Comparison of ENCODE assay signal across 9 mouse cellular contexts in the genomic region with DNA sequence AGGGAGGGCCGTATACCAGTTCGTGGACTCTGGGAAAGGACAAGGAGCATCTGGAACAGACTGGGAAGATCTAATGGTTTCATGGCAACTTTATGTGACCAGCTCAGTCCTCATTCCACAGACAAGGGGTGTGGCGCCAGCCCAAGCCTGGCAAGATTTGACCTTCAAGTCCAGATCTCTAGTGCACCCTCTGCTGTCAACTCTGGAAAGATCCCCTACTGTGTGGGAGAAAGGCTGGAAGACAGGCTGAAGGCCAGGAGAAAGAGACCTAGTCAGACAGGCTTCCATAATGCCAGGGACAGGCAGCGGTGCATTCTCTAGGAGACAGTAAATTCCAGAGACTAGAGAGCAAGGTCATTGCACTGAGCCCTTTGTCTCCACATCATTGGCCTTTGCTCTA. TPM values are rescaled to one million over a fixed set of nuclear protein-coding genes. Genes with fewer than 3 reads are reported as not detected.
DNase-seq lines count a peak whose midpoint lies in the region; ATAC-seq and TF ChIP-seq lines count a peak whose summit lies in the region.
"Had no signal": no experiment of that assay in that cellular context is flagged by ENCODE, and none has a peak within 500 bp of the region (broad histone marks: within the 10 kb centered on the region; RNA-seq: fewer than 3 reads in every experiment).

No protein-coding gene starts in this region.

- H3K9me3 ChIP-seq in liver, postnatal 0 days (ENCODE audit: low read length), result no peaks in the 10 kb centered on the region
- H3K9me3 ChIP-seq in midbrain, embryonic 10.5 days (replicated peaks), result no peaks in the 10 kb centered on the region
- H3K9me3 ChIP-seq: limb, embryonic 10.5 days had no signal

- peak overlapping the region; percentile 28; the same call in 1 of the 2 replicates for H3K9ac ChIP-seq in liver, postnatal 0 days (replicated peaks)

- no peaks in the 10 kb centered on the region for H3K36me3 ChIP-seq in liver, postnatal 0 days (replicated peaks; ENCODE audit: insufficient read depth, low read length)
- no peaks in the 10 kb centered on the region for H3K36me3 ChIP-seq in midbrain, embryonic 10.5 days
- H3K36me3 ChIP-seq: limb, embryonic 10.5 days had no signal

- peaks cover 29% of the 10 kb centered on the region for H3K4me1 ChIP-seq in liver, postnatal 0 days (ENCODE audit: insufficient read depth)
- H3K4me1 ChIP-seq in midbrain, embryonic 10.5 days, result peaks cover 31% of the 10 kb centered on the region

- no peak for TF ChIP-seq EP300 in liver, postnatal 0 days (IDR thresholded peaks at IDR 0.05; ENCODE audit: low read depth)

- no peaks in the 10 kb centered on the region for H3K27me3 ChIP-seq in liver, postnatal 0 days (ENCODE audit: insufficient read depth, low read length)
- H3K27me3 ChIP-seq in midbrain, embryonic 10.5 days (ENCODE audit: low read depth, poor library complexity, severe bottlenecking), result peaks cover 79% of the 10 kb centered on the region

- H3K4me2 ChIP-seq in liver, postnatal 0 days (ENCODE audit: low read depth, low read length), result peak overlapping the region; percentile 100

- H3K4me3 ChIP-seq in layer of hippocampus, adult 2 months, result no peak overlapping the region
- peak overlapping the region; percentile 85 for H3K4me3 ChIP-seq in liver, postnatal 0 days (ENCODE audit: low read depth, low read length)
- H3K4me3 ChIP-seq in midbrain, embryonic 10.5 days, result no peak overlapping the region

- intact Hi-C loops in heart, postnatal 36 days (cut with DNase I), result no loop called here

- TF ChIP-seq CTCF in layer of hippocampus, adult 2 months (conservative IDR thresholded peaks at IDR 0.05), result peak; percentile 45
- peak; percentile 52 for TF ChIP-seq CTCF in liver, postnatal 0 days (IDR thresholded peaks at IDR 0.05; ENCODE audit: low read depth)

- no peak for DNase-seq in layer of hippocampus, adult 2 months (ENCODE audit: low spot score in 2 of 2)
- DNase-seq in layer of hippocampus, adult 9-10 months (ENCODE audit: low spot score), result no peak
- DNase-seq in cerebellum, postnatal 25 days, result peak; percentile 16 to 43
- peak; percentile 25 to 39 for DNase-seq in heart, postnatal 36 days
- DNase-seq in liver, postnatal 0 days, result peak; percentile 33
- no peak for DNase-seq in layer of hippocampus, adult 11-12 months (ENCODE audit: low spot score)
- no peak for DNase-seq in right cerebral cortex, postnatal 10 days (ENCODE audit: low spot score in 2 of 2)
- no peak for DNase-seq in midbrain, embryonic 10.5 days (ENCODE audit: low spot score)

- 76% methylated on average over 4 of the region's 4 CpGs for whole genome bisulfite sequencing in liver, postnatal 0 days (ENCODE audit: insufficient replicate concordance)
- 84% methylated on average over 4 of the region's 4 CpGs for WGBS in midbrain, embryonic 10.5 days

- H3K27ac ChIP-seq in layer of hippocampus, adult 2 months, result no peak overlapping the region
- H3K27ac ChIP-seq in liver, postnatal 0 days (ENCODE audit: low read depth), result no peak overlapping the region
- no peak overlapping the region for H3K27ac ChIP-seq in midbrain, embryonic 10.5 days (replicated peaks)
- H3K27ac ChIP-seq: limb, embryonic 10.5 days had no signal

- ATAC-seq in liver, postnatal 0 days, result no peak

RNA-seq across cellular contexts. Expression of gene Cited4, which starts 2.2 kb away (rescaled TPM):
- 1 to 10 TPM; 2.0 TPM for total RNA-seq in layer of hippocampus, adult 2 months (2021)
- 10 to 100 TPM; 26.9 to 36.2 TPM for total RNA-seq in heart, postnatal 36 days (2021)
- 21.2 and 22.9 TPM in 2 replicates for polyA plus RNA-seq in liver, postnatal 0 days (2015; fragmentation: Nextera tagmentation; extraction: Ambion mirVana)
- 8.5 and 12.7 TPM in 2 replicates for polyA plus RNA-seq in midbrain, embryonic 10.5 days (2016; fragmentation: Nextera tagmentation; extraction: Ambion mirVana)

Comparison
In these comparisons a context has a peak if more than half of its experiments do, and no peak if none do; other contexts are left out.
1. DNase-seq: peak in cerebellum, postnatal 25 days (2 of 2), heart, postnatal 36 days (2 of 2) and liver, postnatal 0 days (single experiment); none in layer of hippocampus, adult 2 months (0 of 2), layer of hippocampus, adult 9-10 months (single experiment), layer of hippocampus, adult 11-12 months (single experiment), right cerebral cortex, postnatal 10 days (0 of 2) and midbrain, embryonic 10.5 days (single experiment).
2. RNA of gene Cited4, which starts 2.2 kb away (total RNA-seq): 26.9 to 36.2 TPM in heart, postnatal 36 days; 2.0 TPM in layer of hippocampus, adult 2 months; every median in the first group is over 4 times any median in the second.